Mouse (Mus musculus) urinary bladder, adult 18-20 months (tissue): ENCODE data around the gene Cul4b.
A peak's percentile ranks its signal among the peaks of the same experiment; 100 is the strongest.
"Not testable (repeated sequence)": the region's sequence is repeated elsewhere in the genome, so short reads cannot be mapped to it uniquely, and the experiment has no call there.

Experiments
- DNase-seq, 2 experiments: peaks; one replicate each; pipeline ENCODE4 v3.0.0; 2022; ENCODE audit warnings: low spot score in 2 of 2, mixed read lengths in 2 of 2

Cul4b gene

DNA sequence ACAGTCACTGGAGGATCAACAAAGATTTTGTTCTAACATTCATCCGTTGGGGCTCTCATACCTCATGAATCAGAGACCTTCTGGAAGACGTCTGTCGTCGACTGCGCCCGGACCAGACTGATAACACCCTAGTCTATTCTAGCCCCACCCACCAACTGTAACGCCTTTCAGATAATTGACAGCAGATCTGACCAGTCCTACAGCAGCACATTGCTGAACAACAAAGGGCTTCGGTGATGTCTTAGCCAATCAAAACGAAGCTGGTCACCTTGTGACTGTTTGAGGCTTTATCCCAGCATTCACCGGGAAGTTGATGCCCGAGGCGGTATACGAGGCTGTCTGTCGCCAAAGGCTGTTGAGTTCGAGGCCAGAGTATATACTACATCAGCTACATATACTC is at the start of gene Cul4b:
Gene Cul4b (minus strand): TSS at position 119 of the 400 bp plus-strand sequence.
- no peak for DNase-seq

DNA sequence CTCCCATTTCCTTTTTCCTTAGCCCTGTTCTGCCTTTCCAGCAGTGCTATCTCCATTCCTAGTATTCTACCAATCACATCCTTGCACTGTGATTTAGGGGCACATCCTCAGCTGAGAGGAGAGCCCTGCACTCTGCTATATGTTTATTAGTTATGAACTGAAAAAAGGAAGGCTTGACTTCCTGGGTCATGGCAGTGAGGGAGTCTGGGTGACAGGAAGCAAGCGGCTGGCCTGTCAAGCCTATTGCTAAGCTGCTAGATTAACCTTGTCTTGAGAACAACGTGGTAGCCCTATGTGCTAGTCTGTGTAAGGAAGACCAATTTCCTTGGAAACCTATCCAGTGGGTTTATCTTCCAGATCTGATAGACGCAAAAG is 25.0 kb upstream of the Cul4b start:
- no peak for DNase-seq

DNA sequence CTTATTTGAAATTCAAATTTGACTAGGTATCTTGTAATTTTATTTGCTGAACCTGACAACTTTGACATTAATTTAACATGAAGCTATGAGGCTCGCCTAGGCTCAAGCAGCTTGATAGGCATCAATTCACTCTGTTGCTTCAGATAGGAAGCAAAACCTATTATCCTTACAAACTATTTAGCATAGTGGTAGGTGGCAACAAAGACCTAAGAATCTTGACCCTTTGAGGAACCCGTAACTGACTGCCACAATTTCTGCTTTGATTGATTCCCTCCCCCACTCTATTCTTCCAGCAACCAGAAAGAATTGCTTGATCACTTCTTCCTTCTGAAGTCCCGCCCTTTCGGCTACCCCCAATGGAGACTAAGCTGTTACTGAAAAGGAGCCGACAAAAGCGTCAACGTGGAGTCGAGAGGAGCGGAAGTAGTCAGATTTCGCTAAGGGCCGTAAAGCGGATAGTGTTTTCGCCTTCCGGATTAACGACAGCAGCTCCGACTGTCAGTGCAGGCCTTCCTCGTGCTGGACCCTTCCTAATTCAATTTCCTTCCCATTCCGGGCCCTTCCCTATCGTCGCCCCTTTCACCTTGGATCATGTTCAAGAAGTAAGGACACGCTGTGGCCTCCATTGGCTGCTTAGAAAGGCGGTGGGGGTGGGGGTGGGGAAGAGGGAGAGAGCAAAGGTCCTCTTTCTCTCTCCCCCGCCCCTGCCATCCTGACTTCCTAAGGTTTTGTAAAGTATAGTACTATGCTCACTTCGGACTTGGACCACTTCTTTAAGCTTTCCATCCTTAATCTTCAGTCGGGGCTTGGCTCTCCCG is 24.4 kb upstream of the Cul4b start, which contains the start of gene Mcts1:
Gene Mcts1 (plus strand): TSS at position 402 of the 818 bp plus-strand sequence.
- DNase-seq: peak; percentile 13 to 60

DNA sequence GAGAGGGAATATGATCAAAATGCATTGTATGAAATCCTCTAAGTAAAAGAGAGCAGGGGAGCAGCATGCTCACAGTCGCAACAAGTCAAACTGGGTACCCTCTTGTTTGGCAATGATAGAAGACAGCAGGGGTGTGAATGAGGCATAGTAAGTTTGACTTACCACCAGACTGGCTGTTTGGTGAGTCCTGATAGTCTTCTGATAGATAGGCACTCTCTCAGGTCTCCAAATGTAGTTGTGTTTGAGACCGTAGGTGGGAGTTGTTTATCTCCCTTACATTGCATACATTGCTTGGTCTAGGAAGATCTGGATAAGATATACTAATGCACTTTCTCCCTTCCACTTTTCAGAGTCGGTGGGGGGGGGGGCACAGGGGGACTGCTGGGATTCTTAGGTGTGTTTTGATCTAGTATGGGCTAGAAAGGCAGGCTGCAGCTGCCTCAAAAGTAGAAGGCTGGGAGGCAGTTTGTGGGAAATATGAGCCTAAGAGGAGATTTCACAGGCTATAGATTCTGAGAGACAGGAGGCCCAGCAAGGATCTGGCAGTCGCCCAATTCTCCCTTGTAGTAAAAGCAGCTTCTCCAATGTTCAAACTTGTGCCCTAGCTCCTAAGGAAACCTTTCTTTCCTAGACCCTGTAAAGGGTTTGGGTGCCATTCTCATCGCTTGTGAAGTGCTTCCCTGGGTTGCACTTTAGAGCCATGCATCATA is 17.3 kb upstream of the Cul4b start:
- no peak for DNase-seq

DNA sequence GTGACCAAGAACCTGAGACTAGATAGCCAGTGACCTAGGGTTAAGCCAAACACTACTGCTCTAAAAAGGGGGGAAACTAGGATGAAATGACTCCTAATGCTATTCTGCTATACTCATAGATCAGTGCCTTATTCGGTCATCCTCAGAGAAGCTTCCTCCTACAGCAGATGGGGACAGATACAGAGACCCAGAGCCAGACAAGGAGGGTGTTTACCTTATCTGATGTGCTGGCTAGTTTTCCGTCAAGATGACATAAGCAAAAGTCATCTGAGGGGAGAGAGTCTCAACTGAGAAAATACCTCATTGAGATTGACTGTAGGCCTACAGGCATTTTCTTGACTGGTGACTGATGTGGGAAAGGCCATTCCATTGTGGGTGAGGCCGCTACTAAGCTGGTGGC is 15.8 kb upstream of the Cul4b start:
- no peak for DNase-seq

DNA sequence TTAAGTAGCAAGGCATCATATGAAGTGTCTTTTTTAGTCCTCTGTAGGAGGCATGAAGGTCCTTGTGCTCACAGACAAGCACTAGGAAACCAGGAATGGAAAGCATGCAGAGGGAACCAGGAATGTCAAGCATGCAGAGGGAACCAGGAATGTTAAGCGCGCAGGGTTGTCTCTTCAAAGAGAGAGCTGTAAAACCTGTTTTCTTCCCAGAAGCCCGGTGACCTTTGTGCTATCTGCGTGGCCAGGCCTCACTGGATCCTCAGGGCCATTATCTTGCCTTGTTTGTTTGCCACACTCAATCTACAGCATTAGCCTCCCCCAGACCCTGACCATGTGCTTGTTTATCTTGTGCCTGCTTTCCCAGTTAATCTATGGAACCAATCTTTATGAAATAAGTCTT is 13.8 kb upstream of the Cul4b start:
- no peak for DNase-seq

DNA sequence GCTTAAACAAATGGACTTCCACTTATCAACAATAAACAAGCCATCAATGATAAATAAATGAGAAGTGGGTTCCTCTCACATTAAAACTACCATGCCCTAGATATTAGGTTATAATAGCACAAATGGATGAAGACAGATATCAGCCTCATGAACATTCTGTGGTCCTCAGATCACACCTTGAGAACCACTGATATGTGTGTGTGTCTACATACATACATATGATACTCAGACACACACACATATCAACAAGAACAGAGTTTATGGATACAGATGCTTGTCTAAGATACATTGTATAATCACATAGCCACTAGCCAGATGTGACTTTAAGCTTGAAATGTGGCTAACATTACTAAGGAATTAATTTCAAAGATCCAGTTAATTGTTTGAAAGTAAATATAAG is 7.3 kb upstream of the Cul4b start:
- no peak for DNase-seq

DNA sequence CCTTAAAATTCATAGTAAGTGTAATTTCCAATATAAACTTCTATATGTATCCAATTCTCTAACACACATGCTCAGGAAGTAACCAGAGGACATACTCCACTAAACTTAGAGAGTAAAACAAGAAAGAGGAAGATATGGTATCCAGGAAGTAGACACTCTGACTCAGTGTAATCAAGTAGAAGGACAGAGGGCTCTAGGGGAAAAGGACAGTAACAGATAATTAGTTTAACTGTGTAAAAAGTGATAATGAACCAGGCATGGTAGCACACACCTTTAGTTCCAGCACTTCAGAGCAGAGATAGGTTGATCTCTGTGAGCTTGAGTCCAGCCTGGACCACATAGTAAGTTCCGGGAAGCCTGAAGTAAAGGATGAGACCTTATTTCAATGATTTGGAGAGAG is 5.1 kb upstream of the Cul4b start:
- DNase-seq: no peak

DNA sequence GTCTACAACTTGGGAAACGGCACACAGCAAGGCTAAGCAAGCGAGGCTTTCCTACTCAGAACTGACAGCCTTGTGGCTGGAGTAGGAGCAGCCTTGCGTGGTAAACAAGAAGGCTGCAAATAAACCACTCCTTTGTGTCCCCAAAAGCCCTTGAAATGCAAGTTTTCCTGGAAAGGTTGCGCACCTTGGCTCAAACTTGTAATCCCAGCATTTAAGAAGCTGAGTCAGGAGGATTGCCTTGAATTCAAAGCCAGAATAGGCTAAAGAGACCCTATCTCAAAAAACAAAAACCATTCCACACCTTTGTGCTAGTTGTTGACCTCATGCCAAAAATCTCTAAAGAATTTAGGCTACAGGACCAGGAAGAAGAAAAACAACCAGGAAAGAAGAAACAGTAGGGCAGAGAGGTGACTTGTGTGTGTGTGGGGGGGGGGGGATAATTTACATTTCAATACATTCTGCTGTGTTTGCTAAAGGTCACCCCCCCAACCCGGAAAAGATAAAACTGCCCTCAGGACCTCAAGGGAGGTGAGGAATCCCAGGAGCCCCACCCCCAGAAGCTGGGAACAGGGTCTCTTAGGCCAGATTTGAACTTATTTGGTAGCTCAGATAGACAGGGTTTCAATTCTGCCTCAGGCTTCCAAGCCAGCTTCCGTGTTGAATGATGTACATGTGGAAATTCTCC is 9.3 kb downstream of the Cul4b start:
- DNase-seq: no peak

DNA sequence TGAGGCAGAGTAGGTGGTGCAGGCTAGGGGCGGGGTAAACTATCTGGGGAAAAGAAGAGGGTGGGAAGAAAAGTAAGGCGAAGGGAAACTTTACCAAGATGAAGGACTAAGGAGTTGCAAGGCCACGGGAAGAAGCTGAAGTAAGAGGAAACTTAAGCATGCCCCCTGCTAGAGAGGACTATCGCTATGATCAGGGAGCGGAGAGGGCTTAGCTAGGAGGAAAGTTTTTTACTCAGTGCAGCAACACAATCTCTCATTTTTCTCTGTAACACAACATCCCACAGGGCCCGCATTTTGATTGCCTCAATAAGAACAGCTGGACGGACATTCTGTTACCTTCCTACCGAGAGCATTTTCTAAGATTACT is 10.8 kb downstream of the Cul4b start:
- peak in 1 of 2 experiments; percentile 12 for DNase-seq

DNA sequence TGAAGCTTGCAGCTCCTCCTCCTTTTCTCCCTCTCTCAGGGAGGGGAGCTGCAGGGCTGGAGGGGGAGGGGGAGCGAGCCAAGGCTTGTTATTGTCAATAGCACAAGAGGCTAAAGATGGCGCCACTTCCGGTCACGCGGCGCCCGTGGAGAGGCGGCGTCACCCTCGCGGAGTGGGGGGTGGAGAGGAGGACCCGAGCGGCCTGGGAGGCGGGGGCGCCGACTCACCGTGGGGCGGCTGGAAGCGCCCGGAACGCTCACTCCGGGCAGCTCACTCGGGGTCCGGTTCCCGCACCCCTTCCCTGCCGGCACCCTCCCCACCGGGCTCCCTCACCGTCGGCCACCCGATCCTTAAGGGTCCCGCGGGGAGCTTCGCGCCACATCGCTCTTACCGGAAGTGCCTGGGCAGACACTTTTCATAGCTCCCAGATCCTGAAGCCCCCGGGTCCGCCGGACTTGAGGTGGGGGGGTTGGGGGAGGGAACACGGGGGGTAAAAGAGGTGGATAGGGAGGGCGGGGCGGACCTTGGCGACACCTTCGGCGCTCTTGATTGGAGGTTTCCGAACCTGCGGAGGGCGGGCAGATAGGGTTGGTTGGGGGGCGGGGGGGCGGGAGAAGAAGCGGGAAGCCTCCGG is 11.3 kb downstream of the Cul4b start:
- peak; percentile 63 to 84 for DNase-seq

DNA sequence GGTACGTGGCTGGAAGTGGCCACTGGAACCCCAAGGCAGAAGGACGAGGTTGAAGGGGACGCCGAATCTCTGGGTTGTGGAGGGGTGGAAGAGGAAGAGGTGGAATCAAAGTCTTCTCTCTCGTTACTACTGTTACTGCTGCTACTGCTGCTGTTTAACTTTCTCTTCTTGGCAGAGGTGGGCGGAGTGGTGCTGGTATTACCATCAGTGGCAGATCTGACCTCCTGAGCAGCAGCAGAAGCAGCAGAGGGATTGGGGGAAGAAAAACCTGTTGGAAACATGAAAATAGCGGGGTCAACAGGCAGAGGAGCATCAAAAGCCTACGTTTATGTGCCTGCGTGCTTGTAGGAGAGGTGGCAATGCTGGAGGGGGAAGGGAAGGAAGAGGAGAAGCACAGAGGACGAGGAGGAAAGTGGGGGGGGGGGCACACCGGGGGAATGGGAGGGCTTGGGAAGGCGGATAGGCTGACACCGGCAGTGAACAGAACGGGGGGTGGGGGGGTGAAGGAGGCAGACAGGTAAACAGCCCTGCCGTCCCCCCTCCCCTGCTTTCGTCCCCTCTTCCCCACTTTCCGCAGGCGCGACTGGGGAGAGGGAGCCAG is 12.0 kb downstream of the Cul4b start:
- peak in 1 of 2 experiments; percentile 11 for DNase-seq

DNA sequence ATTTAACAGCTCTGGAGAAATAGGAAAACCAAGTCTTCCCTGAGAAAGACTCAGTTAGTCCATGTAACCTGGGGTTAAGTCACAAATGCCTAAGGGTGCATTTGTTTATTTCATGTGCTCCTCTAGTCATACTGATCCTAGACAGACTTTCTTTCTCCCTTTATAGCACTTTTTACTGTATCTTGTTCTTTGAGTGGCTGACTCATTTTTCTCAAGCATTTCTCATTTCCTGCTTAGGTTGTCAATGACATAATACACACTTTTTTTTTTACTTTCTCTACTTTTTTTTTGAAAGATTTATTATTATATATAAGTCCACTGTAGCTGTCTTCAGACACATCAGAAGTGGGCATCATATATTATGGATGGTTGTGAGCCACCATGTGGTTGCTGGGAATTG is 22.7 kb downstream of the Cul4b start:
- DNase-seq: no peak

DNA sequence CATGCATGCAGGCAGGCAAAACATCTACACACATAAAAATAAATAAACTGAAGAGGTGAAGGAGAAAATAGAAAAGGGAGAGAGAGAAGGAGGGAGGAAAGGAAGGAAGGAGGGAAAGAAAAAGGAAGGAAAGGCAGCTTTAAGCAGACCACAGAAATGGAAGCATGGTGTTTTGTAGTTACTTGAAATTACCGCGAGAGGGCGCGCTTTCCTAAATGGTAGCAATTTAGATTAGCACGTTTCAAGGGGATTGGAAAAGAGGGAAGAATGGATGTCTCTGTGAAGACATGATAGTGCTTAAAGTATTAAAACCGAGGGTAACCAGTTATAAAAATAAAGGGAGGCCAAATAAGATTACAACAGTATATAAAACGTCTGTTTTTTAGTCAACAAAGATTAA is 61.4 kb downstream of the Cul4b start:
- no peak for DNase-seq

DNA sequence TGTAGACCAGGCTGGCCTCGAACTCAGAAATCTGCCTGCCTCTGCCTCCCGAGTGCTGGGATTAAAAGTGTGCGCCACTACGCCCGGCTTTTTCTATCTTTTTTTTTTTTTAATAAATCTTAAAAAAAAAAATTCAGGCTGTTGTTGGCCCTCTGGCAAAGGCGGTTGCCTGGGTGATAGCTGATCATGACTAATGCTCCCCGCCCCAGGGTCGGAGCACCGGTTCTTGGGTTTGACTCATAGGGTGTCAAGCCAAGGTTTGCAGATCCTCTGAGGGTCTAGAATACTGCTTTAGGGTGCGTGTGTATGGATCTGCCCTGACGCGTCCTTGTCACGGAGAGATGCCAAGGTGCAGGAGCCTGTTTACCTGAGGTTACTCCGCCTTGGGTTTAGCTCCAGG is 71.2 kb downstream of the Cul4b start:
- DNase-seq: peak in 1 of 2 experiments; percentile 18

DNA sequence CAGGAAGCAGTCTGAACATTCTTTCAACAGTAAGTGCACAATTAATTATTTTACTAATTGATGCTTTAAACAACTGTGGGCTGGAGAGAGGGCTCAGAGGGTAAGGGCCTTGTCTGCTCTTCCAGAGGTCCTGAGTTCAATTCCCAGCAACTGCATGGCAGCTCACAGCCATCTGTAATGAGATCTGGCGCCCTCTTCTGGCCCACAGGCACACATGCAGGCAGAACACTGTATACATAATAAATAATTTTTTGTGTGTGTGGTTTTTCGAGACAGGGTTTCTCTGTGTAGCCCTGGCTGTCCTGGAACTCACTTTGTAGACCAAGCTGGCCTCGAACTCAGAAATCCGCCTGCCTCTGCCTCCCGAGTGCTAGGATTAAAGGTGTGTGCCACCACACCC is 73.8 kb downstream of the Cul4b start:
- DNase-seq: not testable (repeated sequence)

DNA sequence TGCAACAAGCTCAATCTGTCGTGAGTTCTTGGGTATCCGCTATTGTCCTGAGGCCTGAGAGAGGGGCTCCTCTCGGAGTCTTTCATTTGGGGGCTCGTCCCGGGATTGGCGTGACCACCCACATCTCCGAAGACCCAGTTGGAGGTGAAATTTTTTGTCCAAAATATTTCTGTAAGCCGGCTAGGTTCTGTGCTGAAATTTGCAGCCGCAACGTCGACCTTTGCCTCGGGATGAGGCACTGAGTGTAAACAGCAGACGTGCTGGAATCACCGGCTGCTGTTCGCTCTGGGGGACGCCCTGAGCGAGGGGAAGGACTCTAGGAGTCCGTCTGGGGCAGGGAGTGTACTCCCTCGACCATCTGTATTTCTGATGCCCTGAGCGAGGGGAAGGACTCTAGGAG is 90.5 kb downstream of the Cul4b start:
- not testable (repeated sequence) for DNase-seq
